Mouse (Mus musculus) inflammation-experienced regulatory T-cells, adult 16 weeks (primary cell): ENCODE data around the gene Plcxd1. TPM values are rescaled to one million over a fixed set of nuclear protein-coding genes. Genes with fewer than 3 reads are reported as not detected.

Experiments
- polyA plus RNA-seq: library from polyadenylated mRNA; unstranded; fragments of 100-300 nt; shearing (Covaris generic); gene quantifications from one replicate; pipeline ENCODE4 v1.2.1, GENCODE M21; 2017

The Plcxd1 gene
- polyA plus RNA-seq, result 3.2 TPM

GRCm38 (mm10) chr5:110099656-110100580, at the start of gene Plcxd1:
Gene Plcxd1 (plus strand): TSS chr5:110099969.

DNA sequence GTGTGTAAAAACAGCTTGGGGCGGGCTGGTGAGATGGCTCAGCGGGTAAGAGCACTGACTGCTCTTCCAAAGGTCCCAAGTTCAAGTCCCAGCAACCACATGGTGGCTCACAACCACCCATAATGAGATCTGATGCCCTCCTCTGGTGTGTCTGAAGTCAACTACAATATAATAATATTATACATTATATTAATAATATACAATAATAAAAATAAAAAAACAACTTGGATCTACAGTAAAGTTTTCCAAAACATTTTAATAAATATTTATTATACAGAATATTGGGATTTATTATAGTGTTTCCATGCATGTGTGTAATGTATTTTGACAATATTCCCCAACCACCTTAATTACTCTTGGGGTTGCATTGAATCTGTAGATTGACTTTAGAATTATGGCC, 27.4 kb upstream of the Plcxd1 start, which contains the start of gene Gm17655:
Gene Gm17655, minus strand, starts transcription at position 101 of the 400 bp plus-strand sequence.

DNA sequence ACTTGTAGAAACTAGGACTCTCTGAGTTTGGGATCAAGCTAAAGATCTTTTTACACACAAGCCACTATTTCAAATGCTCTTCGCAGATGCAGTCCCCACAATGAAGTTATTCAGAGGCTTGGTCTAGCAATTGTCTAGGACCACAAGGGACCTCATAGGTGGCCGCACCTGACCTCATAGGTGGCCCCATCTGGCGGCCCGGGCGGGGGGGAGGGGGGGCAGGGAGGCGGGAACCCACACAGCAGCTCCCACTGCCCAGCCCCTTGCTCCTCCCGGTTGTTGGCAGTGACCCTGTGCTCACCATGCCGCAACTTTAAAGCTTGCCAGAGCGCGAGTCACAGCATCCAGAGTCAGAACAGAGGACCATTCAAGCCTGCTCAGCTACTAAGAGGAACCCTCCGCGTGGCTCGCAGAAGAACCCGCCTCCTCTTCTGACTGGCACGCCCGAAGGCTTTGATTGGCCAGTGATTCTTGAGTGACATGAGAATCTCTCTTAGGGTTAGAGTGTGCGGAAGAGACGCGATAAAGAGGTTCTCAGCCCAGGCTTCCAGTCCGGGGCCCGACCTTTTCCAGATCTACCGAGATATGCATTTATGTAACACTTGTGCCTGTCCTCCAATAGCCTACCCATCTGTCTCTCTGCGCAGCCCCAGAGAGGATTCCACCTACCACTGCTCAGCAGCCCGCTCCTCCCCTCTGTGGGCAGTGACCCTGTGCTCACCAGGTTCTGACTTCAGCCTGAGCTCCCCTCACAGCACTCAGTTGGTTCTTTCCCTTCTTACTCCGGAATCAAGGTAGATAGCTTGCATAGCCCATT, 5.5 kb upstream of the Plcxd1 start, which contains the start of gene Gm35315:
Gene Gm35315, minus strand, starts transcription at position 391 of the 817 bp plus-strand sequence.

DNA sequence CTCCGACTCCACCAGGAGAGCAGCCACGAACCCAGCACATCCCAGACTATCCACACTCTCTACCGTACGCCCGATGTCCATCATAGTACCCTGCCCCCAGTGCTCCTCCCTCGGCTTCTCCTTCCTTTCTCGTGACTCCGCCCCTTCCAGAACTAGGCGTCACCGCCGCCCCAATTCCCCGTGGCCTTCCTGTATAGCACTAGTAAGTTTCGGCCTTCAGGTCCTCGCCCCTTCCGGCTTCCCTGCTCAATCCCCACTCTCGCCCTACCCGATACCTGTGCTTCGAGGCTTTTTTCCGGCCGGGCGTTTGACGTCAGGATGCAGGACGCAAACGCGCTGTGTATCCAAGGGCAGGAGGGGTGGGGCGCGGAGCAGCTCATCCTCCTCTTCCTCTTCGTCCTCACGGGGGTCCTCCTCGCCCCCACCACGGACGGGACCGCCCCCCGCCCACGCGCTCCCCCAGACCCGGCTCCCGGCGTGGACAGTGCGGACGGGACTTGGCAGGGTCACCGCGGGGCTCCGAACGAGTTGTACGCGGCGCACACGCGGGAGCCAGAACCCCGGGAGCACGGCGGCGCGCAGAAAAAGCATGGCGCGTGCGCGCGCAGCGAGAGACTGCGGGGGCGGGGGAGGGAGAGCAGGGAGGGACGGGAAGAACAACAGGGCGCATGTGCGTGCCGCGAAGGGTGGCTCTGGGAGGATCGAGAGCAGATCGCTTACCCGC, 8.0 kb downstream of the Plcxd1 start, which contains the start of gene Gtpbp6:
Gene Gtpbp6, minus strand, starts transcription at position 617 of the 724 bp plus-strand sequence.

DNA sequence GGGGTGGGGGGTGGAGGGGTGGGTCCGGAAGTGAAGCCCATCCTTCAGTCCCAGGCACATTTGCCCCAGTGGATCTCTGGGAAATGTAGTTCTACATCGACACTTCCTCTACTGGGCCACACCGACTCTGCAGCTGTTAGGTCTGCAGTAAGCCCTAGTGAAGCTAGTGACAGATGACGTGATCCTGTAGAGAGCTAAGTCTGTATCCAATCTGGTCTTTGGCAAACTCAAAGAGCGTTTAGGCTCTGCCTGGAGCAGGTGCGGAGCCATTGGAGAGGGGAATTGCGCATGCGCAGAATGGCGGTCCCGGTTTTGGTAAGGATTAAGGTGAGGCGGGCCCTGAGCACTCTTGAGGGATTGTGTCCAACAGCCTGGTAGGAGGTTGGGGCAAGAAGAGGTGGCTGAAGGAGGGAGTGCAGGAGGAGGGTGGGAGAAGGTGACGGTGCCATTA, 10.2 kb downstream of the Plcxd1 start, which contains the start of gene Zfp605:
Gene Zfp605, plus strand, starts transcription at position 102 of the 451 bp plus-strand sequence.

GRCm38 (mm10) chr5:110135293-110136086, 35.7 kb downstream of the Plcxd1 start, which contains the start of gene Chfr:
Gene Chfr (plus strand): TSS chr5:110135842.

Other genes starting within 250 kb of the Plcxd1 start
- gene Gm15446, start 176.6 kb upstream of the Plcxd1 start, polyA plus RNA-seq, result 19.4 TPM
- 34.7 TPM for gene Zfp932, start 103.4 kb upstream of the Plcxd1 start, polyA plus RNA-seq
- gene Gm17655, start 27.5 kb upstream of the Plcxd1 start, polyA plus RNA-seq, result 11.9 TPM
- gene Gm35315, start 5.5 kb upstream of the Plcxd1 start, polyA plus RNA-seq, result 3.5 TPM
- 54.6 TPM for gene Gtpbp6, start 8.2 kb downstream of the Plcxd1 start, polyA plus RNA-seq
- 5.3 TPM for gene Zfp605, start 10.1 kb downstream of the Plcxd1 start, polyA plus RNA-seq
- gene Chfr, start 35.9 kb downstream of the Plcxd1 start, polyA plus RNA-seq, result 93.9 TPM
- 44.8 TPM for gene Golga3, start 76.7 kb downstream of the Plcxd1 start, polyA plus RNA-seq
- gene Ankle2, start 131.0 kb downstream of the Plcxd1 start, polyA plus RNA-seq, result 13.7 TPM
- gene Pgam5, start 169.9 kb downstream of the Plcxd1 start, polyA plus RNA-seq, result 30.1 TPM
- 6.4 TPM for gene Pxmp2, start 186.2 kb downstream of the Plcxd1 start, polyA plus RNA-seq
- 6.0 TPM for gene Pole, start 186.3 kb downstream of the Plcxd1 start, polyA plus RNA-seq
- not detected for gene P2rx2, start 243.2 kb downstream of the Plcxd1 start, polyA plus RNA-seq
- not detected for gene Lrcol1, start 244.8 kb downstream of the Plcxd1 start, polyA plus RNA-seq